Mouse (Mus musculus) kidney, postnatal 4 days (tissue): ENCODE results near the gene Atp6v1e1.
"Not testable (repeated sequence)": the region's sequence is repeated elsewhere in the genome, so short reads cannot be mapped to it uniquely, and the experiment has no call there.

Source experiments
- DNase-seq, 2 experiments: peaks; one replicate each; pipeline ENCODE4 v3.0.0; 2021; ENCODE audit warnings: mixed read lengths in 2 of 2

Gene Atp6v1e1

DNA sequence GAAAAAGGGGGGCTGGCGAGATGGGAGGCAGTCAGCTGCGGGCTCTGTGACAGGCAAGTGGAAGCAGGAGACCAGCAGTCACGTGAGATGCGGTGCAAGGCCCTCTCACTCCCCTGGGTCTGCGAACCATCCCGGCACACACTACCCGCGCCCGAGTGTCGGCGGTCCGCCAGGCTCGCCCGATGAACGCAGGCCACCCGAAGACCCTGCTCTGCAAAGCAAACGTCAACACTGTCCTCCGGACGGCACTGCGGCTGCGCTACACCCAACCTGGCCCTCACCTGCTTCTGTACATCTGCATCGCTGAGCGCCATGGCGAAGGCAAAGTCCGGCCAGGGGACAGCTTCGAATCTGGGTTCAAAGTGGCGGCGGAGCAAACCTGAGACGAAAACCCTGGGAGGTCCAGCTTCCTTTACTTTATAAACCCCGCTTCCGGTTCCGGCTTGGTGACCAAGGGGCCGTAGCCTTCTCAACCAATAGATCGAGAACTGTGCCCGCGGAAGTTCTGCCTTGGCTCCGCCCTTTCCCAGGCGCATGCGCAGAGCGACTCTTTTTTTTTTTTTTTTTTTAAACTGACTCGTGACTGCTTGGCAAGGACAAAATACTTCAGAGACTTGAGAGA, at the start of gene Atp6v1e1:
TSS of gene Atp6v1e1 (minus strand) at position 487 of the 622 bp plus-strand sequence.
- DNase-seq = peak; percentile 90 to 95

DNA sequence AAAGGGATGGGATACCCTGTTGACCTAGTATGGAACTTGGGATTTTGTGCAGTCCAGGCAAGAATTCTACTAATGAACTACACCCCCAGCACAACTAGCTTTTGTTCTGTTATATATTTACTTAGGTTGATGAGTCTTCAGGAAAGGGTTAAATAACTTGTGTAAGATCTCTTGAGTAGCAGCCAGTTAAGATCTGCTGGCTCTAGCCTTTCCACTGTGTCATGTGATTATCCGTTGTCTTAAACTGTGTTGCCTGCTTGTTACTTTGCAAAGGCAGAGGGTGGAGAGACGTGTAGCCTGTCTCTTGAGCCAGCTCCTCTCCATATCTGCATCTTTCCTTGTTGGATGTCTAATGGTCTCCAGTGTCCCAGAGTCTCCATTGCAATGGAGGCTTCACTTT, 48.7 kb upstream of the Atp6v1e1 start:
- no peak for DNase-seq

DNA sequence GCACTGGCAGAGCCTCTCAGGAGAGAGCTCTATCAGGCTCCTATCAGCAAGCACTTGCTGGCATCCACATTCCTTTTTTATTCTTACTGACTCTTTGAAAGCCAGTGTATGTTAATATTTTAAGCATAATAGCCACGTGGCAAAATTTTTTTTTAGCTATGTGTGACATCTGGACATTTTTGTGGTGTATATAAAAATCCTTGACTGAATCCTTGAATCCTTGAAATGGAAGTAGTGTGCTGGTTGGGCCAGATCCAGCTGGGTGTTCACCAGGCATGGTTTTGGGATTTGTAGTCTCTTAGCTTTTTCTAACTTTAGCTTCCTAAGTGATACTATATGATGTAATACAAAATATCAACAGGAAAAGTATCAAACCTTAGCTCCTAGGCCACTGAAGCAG, 46.2 kb upstream of the Atp6v1e1 start:
- DNase-seq = no peak

DNA sequence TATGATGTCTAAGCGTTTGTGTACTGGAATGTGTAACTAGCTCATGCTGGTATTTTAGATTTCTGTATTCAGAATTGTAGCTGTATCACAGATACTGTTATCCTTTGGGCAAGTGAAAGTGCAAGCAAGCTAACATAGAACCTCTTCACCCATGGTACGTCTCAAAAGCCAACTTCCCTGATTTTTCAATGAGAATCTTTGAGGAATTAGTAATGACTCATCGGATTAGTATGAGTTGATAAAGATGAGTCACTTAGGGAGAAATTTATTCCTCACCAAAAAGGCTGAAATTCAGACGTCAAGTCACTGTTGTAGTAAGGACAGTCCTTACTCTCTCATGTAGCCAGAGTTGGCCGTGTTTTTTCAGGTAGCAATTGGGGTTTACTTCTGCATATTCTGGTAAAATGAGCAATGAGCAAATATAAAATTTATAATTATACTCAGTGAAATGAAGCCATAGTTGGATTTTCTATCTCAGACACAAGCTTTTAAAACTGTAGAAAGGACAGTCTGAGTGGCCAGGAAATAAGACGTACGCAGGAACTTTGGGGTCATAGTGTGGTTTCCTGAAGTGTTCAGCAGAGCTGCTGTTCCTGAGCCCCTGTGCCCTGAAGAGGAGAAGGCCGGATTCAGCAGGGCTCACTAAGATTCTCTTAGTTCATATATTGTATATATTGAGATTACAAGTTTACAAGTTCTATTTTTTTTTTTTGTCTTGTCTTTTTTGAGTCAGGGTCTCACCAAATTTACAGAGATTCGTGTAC, 43.6 kb upstream of the Atp6v1e1 start:
- no peak for DNase-seq

DNA sequence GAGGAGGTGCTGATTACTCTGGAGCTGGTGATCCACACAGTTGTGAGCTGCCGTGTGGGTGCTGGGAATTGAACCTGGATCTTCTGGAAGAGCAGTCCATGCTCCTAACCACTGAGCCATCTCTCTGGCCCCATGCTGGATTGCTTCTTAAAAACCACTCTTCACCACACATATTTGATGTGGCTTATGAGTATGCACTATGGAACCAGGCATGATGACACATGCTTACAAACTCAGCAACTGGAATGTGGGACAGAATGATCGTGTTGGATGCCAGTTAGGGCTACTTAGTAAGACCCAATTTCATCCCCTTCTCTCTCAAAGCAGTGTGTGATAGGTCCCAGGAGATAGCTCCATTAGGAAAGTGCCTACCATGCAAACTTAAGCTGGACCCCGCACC, 37.5 kb upstream of the Atp6v1e1 start:
- no peak for DNase-seq

DNA sequence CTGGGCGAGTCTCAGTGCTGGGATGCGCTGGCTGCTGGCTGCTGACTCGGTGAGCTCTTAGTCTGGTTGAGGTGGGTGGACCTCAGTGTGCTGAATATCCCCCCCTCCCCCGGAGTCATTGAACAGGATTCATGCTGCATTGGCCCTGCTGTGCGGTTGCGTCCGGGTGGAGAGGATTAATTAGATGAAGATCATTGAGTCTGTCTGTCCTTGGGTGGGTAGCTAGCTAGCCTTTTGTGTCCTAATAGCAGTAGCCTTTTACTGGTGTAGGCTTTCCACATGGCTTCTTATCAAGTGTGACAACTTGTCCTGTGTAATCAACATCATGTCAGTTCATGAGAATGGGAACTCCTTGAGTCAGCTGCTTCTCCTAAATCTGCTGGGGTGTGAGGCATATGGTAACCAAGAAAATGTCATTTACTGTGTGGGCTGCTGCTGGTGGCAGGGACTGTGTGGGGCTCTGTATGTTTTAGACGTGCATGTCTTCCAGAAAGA, 35.7 kb upstream of the Atp6v1e1 start:
- no peak for DNase-seq

DNA sequence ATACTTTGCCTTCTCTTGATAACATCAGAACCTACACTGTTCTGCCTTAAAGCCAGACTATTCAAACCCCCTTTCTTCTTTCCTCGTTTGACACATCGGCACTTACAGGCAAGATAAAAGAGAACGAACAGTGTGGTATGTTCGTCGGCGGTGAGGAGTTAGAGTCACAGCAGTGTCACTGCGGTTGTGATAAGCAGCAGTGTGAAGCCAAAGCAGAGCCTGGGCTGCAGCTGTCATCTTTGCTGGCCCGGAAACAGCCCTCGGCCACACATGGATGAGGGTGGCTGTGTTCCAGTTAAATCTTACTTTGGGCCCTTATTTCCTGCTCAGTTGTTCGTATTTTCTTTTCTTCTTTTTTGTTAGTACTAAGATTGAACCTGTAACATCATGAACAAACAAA, 31.8 kb upstream of the Atp6v1e1 start:
- DNase-seq = peak; percentile 14 to 19

DNA sequence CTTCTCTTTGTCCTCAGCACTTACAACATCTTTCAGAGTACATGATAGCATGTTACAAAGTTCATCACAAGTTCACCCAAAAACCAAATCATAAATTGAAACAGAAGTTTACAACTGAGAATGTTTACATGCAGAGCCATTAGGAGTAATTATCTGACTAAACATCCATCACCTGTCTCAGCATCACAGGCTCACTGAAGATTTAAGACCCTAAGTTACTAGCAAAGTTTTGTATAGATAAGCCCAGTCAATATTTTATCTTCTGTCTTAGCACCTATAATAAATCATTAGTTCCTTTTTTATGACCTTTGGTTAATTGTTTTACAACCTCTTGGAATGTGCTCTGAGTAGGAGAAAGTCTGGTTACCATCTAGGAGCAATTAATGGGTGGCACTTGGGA, 28.1 kb upstream of the Atp6v1e1 start:
- not testable (repeated sequence) for DNase-seq

DNA sequence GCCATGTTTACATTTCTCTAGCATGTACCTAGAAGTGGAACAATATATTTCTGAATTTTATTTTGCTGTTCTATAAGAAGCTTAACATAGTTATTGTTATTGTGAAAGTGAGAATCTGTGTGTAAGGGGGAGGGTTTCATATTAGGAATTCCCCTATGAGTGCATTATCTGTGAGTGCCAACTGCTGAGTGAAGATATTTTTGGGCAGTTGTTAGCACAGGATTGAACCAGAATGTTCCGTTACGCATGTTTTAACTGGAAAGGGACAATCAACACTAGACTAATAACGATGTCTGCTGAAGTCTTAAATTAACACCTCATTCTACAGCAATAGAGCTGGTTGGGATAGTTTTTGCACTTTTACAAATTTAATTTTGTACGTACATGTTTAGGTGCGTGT, 19.2 kb upstream of the Atp6v1e1 start:
- no peak for DNase-seq

DNA sequence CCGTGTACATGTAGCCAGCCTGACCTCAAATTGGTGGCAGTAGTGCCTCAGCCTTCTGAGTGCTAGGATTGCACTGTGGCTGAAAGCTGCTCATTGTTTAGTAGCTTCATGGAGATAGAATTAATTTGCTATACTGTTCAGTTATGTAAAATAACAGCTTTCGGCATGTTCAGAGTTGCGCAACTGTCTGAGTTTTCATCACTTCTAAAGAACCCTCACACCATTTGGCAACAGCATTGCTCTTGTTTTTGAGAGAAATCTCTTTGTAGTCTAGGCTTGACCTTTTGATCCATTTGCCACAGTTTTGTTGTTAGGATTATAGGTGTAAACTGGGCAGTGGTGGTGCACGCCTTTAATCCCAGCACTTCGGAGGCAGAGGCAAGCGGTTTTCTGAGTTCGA, 17.7 kb upstream of the Atp6v1e1 start:
- no peak for DNase-seq

DNA sequence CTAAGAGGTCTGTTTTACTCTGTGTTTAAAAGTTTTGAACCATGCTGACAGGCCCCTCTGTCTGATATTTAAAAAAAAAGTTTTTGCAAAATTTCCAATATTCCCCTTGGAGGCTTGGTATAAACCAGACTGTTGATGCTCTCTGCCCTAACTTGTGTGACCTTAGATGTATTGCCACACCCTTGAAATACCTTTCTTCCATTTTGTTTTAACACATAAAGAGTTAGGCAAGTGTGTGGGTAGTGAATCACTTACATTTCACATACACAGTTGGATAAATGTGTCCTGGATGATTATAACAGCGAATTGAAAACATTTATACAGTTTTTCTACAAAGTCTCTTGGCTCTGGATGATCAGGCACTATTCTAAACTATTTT, 14.5 kb upstream of the Atp6v1e1 start:
- DNase-seq = no peak

DNA sequence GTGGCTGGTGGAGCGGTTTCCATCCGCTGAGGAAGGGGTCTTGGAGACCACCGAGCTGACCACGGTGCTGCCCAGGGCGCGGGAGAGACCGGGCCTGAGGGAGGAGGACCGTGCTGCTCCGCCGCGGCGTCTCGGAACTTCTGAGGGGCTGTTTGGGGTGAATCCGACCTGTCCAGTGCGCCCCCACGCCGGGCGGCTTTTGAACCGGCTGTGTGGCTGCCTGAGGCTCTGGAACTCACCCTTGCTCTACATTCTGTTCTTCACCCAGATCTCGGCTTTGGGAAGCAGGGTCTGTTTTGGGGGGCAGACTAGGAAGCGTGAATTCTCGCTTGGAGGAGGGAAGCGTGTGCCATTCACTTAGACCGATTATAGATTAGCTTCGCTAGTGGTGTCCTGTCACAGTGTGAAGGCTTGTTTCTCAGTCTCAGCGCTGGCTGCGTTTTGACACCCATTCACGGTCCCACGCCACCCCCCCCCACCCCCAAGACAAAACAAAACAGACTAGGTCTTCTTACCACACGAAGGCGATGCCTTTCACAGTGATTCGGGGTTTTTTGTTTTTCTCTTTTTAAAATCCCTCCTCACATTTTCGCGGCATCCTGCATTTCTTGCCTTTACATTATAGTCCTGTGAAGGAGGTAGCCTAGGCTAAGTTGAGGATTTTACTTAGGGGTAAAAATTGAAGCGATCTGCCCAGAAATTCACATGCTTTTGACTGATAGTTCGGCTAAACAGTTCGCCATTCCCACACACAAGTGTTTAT, 14.0 kb upstream of the Atp6v1e1 start:
- no peak for DNase-seq

DNA sequence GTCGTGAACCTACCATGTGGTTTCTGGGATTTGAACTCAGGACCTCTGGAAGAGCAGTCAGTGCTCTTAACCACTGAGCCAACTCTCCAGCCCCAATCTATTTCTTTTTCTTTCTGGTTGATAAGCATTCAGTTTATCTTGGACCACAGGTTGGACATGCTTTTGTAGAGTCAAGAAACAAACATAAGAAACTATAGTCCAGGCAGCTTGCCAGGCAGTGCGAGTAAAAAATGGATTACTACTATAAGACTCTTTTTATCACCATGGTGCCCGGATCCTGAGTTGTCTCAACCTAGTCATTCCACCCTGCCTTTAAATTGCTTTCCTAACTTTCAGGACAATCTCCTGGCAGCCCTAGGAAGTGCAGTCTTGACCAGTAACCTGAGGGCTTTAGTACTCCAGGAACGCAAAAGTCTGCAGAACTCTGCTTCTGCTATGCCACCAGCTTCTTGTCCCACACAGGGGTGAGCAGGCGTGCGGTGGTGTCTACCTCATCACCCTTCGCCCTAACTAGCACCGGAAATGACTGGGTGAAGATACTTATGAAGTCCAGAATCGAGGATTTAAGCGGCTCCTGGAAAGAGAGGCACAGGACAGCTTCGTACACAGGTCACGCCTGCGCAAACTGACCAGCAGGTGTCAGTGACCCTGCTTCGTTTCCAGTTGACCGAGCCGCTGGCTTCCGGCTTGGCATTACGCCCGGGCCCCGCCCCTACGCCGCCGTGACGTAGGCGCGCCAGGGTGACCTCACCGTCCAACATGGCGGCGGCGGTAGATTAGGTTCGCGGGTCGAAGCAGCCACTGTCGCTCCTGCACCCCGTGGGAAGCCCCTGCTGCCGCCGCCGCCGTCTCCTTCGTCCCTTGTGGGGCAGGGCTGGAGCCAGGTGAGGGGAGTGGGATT, 13.1 kb upstream of the Atp6v1e1 start, which contains the start of gene Bcl2l13:
TSS of gene Bcl2l13 (plus strand) at position 739 of the 901 bp plus-strand sequence.
- peak; percentile 98 for DNase-seq

DNA sequence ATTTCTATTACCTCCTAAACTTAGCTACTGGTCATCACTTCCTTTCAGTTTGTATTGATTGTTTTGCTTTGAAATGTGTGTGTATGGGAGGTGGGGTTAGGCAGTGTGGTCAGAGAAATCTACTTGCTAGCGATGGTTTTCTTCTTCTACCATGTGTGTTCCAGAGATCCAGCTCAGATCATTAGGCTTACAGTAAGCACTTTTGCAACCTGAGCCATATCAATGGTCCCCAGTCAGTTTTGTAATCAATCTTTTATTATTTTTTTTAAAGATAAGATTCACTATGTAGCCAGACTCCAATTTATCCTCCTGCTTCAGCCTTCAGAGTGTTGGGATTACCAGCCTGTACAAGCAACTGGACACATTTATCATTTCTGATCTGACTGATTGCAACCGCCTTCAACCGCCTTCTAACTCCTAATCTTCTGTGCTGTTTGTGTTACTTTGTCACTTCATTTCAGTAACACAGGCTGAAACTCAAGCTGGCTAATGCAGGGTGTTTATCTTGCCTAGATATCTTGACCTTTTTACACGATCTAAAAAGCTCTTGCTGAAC, 12.3 kb upstream of the Atp6v1e1 start:
- DNase-seq = no peak

DNA sequence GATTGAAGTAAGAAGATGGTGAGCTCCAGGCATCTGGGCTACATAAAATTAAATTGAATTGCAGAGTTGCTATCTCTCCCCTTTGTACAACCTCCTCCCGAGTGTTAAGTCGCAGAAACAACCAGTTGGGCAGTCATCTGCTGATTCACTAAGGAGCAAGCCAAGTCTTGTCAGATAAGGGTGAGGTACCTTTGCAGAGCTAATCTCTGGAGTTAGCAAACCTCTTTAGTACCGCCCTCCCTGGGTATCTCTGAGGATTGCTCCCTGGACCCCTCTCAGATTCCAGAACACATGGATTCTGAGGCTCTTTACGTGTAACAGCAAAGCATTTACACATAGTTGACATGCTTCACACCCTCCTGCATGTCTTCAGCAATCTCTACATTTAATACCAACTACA, 9.5 kb upstream of the Atp6v1e1 start:
- DNase-seq = no peak

DNA sequence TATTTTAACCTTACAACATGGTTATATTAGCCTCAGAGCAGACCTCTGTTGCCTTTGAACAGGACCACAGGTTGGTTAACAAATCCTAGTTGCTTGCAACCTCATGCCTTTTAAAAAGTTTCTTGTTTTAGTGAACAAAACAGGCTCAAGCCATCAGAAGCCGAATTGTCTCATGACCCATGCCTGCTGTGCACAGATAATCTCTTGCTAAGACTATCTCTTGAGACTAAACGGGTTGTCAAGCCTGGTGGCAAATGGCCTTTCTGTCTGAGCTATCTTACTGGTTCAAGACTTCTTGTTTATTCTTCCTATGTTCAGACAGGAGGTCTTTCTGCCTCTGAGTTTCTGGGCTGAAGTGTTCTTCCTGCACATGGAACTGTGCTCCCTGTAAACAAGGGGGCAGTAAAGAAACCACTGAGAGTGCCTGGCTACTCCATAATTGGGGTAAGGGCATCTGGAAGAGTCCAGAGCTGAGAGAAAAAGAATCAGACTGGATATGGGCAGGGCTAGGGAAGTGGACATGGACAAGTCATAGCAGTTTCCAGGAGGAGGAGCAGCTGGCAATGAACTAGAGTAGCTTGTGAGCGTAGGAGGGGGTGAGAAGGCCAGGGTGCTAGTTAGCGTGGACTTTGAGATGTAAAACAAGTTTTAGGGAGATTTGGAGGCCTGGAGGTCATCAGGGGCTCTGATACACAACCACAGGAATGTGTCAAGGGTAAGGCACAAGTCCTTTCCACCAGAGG, 8.4 kb upstream of the Atp6v1e1 start:
- no peak for DNase-seq

DNA sequence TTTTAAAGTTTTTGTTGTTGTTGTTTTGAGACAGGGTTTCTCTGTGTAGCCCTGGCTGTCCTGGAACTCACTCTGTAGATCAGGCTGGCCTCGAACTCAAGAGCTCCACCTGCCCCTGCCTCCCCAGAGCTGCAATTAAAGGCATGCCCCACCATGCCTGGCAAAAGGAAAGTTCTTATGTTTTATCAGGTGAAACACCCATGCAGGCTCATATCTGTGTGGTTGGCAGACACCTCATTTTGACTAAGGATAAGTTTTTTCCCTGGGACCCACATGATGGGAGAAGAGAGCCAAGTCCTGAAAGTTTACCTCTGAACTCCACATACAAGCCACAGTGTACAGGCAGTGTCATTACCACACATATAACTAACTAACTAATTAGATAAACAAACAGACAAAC, 7.5 kb upstream of the Atp6v1e1 start:
- DNase-seq = no peak

DNA sequence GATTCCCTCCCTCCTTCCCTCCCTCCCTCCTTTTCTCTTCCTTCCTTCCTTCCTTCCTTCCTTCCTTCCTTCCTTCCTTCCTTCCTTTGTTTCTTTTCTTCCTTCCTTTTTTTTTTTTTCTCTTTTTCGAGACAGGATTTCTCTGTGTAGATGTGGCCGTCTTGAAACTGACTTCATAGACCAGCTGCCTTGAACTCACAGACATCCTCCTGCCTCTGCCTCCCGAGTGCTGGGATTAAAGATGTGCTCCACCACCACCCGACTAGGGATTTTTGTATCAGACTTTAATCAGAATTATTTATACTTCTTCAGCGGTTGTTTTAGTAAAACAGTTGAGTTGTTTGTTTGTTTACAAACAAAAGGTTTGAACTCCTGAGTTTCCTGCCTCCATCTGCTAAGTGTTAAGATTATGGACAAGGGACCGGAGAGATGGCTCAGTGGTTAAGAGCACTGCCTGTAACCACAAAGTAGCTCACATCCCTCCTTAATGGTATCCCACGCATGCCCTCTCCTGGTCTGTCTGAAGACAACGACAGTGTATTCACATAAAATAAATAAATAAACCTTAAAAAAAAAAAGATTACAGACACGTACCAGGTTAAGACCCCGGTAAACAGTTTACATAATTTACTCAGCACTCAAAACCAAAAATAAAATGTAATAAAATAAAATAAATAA, 483 bp upstream of the Atp6v1e1 start:
- DNase-seq = peak; percentile 10 to 32

DNA sequence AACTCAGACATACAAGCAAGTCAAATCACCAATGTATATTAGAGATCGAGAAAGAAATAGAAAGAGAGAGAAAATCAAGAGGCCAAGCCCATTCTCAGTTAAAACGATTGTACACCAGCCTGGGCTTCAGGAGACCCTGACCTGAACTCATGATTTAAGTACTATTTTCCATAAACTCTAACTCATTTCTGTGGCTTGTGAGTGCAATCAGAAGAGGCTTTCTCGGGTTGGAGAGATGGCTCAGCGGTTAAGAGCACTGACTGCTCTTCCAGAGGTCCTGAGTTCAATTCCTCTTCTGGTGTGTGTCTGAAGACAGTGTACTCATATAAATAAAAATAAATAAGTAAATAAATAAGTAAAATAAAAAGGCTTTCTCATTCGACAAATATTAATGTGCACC, 878 bp downstream of the Atp6v1e1 start:
- DNase-seq = no peak

DNA sequence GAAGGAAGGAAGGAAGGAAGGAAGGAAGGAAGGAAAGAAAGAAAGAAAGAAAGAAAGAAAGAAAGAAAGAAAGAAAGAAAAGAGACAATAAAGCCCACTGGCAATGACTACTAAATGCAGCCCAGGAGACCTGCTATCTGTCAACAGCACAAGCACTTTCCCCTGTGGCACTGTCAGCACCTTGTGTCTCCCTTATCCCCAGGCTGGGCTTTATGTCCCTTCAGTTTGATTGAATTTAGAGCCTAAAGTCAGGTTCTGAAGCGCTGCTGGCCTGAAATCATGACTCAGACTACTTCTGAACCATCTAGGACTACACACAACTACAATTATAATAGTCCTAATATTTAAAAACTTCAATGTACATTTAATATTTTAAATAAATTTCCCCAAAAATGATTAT, 1.7 kb downstream of the Atp6v1e1 start:
- DNase-seq = no peak

DNA sequence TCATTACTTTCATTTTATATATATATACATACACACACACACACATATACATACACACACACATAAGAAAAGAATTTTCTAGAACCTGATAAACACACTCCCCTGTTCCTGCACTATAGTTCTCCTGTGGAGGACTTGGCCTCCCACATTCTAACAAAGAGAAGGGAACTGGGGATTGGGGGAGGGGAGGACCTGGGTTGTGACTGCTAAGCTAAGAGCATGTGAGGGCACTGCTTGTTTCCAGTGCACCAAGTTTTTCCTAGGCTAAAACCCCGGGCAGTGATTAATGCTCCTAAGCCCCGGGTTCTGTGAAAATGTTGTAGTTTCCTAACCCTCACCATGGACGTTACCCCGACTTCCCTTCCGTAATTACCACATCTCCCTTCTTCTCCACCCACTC, 2.4 kb downstream of the Atp6v1e1 start:
- peak; percentile 11 to 35 for DNase-seq
